Comparison of ENCODE assay signal across 17 mouse cellular contexts in the genomic region with DNA sequence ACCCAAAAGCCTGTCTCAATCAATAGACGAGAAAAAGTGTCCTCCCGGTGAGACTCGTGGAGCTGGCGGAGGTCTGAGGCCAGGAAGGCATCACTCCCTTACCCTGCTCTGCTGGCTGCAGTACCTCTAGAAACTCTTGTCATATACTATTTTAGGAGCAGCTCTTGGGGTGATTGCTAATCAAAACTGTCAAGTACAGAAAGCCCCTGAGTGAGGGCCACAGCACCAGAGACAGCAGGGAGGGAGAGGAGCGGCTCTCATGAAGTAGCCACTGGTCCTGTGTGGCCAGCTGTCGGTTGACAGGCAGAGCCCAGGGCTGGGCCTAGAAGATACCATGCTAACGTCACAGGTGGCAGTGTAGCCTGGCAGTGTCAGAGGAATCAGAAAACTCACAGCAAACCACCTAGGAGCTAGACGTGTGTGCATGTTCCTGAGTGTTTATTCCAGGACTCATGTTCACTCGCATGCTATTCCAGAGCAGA. TPM values are rescaled to one million over a fixed set of nuclear protein-coding genes. Genes with fewer than 3 reads are reported as not detected.
DNase-seq lines count a peak whose midpoint lies in the region; ATAC-seq and TF ChIP-seq lines count a peak whose summit lies in the region.
"Had no signal": no experiment of that assay in that cellular context is flagged by ENCODE, and none has a peak within 500 bp of the region (broad histone marks: within the 10 kb centered on the region; RNA-seq: fewer than 3 reads in every experiment).

No protein-coding gene starts in this region.

- no peak for TF ChIP-seq CTCF in midbrain, postnatal 0 days (IDR thresholded peaks at IDR 0.05)

- H3K4me1 ChIP-seq in forebrain, embryonic 15.5 days, result peaks cover 17% of the 10 kb centered on the region
- H3K4me1 ChIP-seq in forebrain, embryonic 12.5 days, result no peaks in the 10 kb centered on the region
- H3K4me1 ChIP-seq in heart, embryonic 12.5 days (replicated peaks), result peaks cover 41% of the 10 kb centered on the region
- H3K4me1 ChIP-seq in midbrain, postnatal 0 days (ENCODE audit: insufficient read depth, low read length), result no peaks in the 10 kb centered on the region
- H3K4me1 ChIP-seq in midbrain, embryonic 15.5 days, result no peaks in the 10 kb centered on the region
- H3K4me1 ChIP-seq: embryonic facial prominence, embryonic 12.5 days; hindbrain, embryonic 10.5 days; limb, embryonic 12.5 days; midbrain, embryonic 10.5 days had no signal

- 86% methylated on average over 9 of the region's 9 CpGs for WGBS in forebrain, embryonic 15.5 days
- WGBS in forebrain, embryonic 12.5 days, result 86% methylated on average over 9 of the region's 9 CpGs
- 54% methylated on average over 9 of the region's 9 CpGs for WGBS in heart, embryonic 12.5 days
- WGBS in midbrain, postnatal 0 days, result 88% methylated on average over 9 of the region's 9 CpGs
- 90% methylated on average over 9 of the region's 9 CpGs for WGBS in midbrain, embryonic 15.5 days

- ATAC-seq in forebrain, embryonic 15.5 days (replicated peaks), result peak; percentile 26; the same call in 1 of the 2 replicates
- no peak for ATAC-seq in forebrain, embryonic 12.5 days (ENCODE audit: low FRiP score)
- peak; percentile 47 for ATAC-seq in heart, embryonic 12.5 days (ENCODE audit: insufficient number of reproducible peaks, low FRiP score)
- no peak for ATAC-seq in midbrain, postnatal 0 days (ENCODE audit: low FRiP score)
- no peak for ATAC-seq in midbrain, embryonic 15.5 days (replicated peaks)

- DNase-seq in heart, postnatal 36 days, result no peak
- no peak for DNase-seq in midbrain, postnatal 0 days (ENCODE audit: low spot score)
- DNase-seq in layer of hippocampus, adult 9-10 months (ENCODE audit: low spot score), result no peak
- DNase-seq: B cell, adult 2 months; retina, postnatal 1 day; thymus, adult 2 months had no signal

- no peak overlapping the region for H3K9ac ChIP-seq in forebrain, embryonic 15.5 days (replicated peaks)
- no peak overlapping the region for H3K9ac ChIP-seq in forebrain, embryonic 12.5 days
- H3K9ac ChIP-seq in heart, embryonic 12.5 days, result no peak overlapping the region
- no peak overlapping the region for H3K9ac ChIP-seq in midbrain, postnatal 0 days (replicated peaks; ENCODE audit: low read length, poor library complexity, severe bottlenecking)
- no peak overlapping the region for H3K9ac ChIP-seq in midbrain, embryonic 15.5 days
- H3K9ac ChIP-seq: embryonic facial prominence, embryonic 12.5 days; limb, embryonic 12.5 days; liver, embryonic 15.5 days had no signal

- no peak overlapping the region for H3K4me2 ChIP-seq in forebrain, embryonic 15.5 days (replicated peaks)
- no peak overlapping the region for H3K4me2 ChIP-seq in forebrain, embryonic 12.5 days
- peak overlapping the region; percentile 2; the same call in 1 of the 2 replicates for H3K4me2 ChIP-seq in heart, embryonic 12.5 days
- no peak overlapping the region for H3K4me2 ChIP-seq in midbrain, postnatal 0 days (ENCODE audit: low read depth, low read length, poor library complexity, severe bottlenecking)
- no peak overlapping the region for H3K4me2 ChIP-seq in midbrain, embryonic 15.5 days
- H3K4me2 ChIP-seq: embryonic facial prominence, embryonic 12.5 days; limb, embryonic 12.5 days; liver, embryonic 15.5 days had no signal

- H3K9me3 ChIP-seq in forebrain, embryonic 15.5 days, result no peaks in the 10 kb centered on the region
- no peaks in the 10 kb centered on the region for H3K9me3 ChIP-seq in forebrain, embryonic 12.5 days
- peaks cover 10% of the 10 kb centered on the region for H3K9me3 ChIP-seq in heart, embryonic 12.5 days (replicated peaks)
- H3K9me3 ChIP-seq in midbrain, postnatal 0 days (ENCODE audit: low read length), result no peaks in the 10 kb centered on the region
- H3K9me3 ChIP-seq in midbrain, embryonic 15.5 days, result no peaks in the 10 kb centered on the region
- H3K9me3 ChIP-seq: embryonic facial prominence, embryonic 12.5 days; limb, embryonic 12.5 days; liver, embryonic 15.5 days; midbrain, embryonic 10.5 days had no signal

- H3K27me3 ChIP-seq in forebrain, embryonic 15.5 days, result no peaks in the 10 kb centered on the region
- H3K27me3 ChIP-seq in forebrain, embryonic 12.5 days, result no peaks in the 10 kb centered on the region
- no peaks in the 10 kb centered on the region for H3K27me3 ChIP-seq in heart, embryonic 12.5 days (replicated peaks)
- H3K27me3 ChIP-seq in midbrain, postnatal 0 days (ENCODE audit: insufficient read depth, low read length), result no peaks in the 10 kb centered on the region
- H3K27me3 ChIP-seq in midbrain, embryonic 15.5 days (replicated peaks), result no peaks in the 10 kb centered on the region
- H3K27me3 ChIP-seq: embryonic facial prominence, embryonic 12.5 days; limb, embryonic 12.5 days; liver, embryonic 15.5 days had no signal

- H3K27ac ChIP-seq in forebrain, embryonic 15.5 days (replicated peaks), result peak overlapping the region; percentile 75
- H3K27ac ChIP-seq in forebrain, embryonic 12.5 days, result no peak overlapping the region
- peak overlapping the region; percentile 78 for H3K27ac ChIP-seq in heart, embryonic 12.5 days (ENCODE audit: poor library complexity, severe bottlenecking)
- H3K27ac ChIP-seq in midbrain, postnatal 0 days (ENCODE audit: low read depth, low read length), result 0 out of 2 replicates have a peak overlapping the region, but pooled peaks have one; percentile 26
- H3K27ac ChIP-seq in midbrain, embryonic 15.5 days, result no peak overlapping the region
- H3K27ac ChIP-seq: embryonic facial prominence, embryonic 12.5 days; hindbrain, embryonic 10.5 days; kidney, postnatal 0 days; limb, embryonic 12.5 days; liver, embryonic 15.5 days; macrophage; midbrain, embryonic 10.5 days had no signal

- no peak overlapping the region for H3K4me3 ChIP-seq in forebrain, embryonic 15.5 days
- H3K4me3 ChIP-seq in forebrain, embryonic 12.5 days (replicated peaks), result no peak overlapping the region
- no peak overlapping the region for H3K4me3 ChIP-seq in heart, embryonic 12.5 days
- H3K4me3 ChIP-seq in midbrain, postnatal 0 days (ENCODE audit: low read depth, low read length), result no peak overlapping the region
- H3K4me3 ChIP-seq in midbrain, embryonic 15.5 days, result no peak overlapping the region
- H3K4me3 ChIP-seq: embryonic facial prominence, embryonic 12.5 days; hindbrain, embryonic 10.5 days; limb, embryonic 12.5 days; liver, embryonic 15.5 days; midbrain, embryonic 10.5 days had no signal

- peaks cover 39% of the 10 kb centered on the region for H3K36me3 ChIP-seq in forebrain, embryonic 15.5 days
- peaks cover 44% of the 10 kb centered on the region for H3K36me3 ChIP-seq in forebrain, embryonic 12.5 days (replicated peaks)
- H3K36me3 ChIP-seq in heart, embryonic 12.5 days, result peaks cover 40% of the 10 kb centered on the region
- H3K36me3 ChIP-seq in midbrain, postnatal 0 days (ENCODE audit: insufficient read depth, low read length), result peaks cover 20% of the 10 kb centered on the region
- peaks cover 19% of the 10 kb centered on the region; the same call in 1 of the 2 replicates for H3K36me3 ChIP-seq in midbrain, embryonic 15.5 days (replicated peaks)
- H3K36me3 ChIP-seq: liver, embryonic 15.5 days had no signal

- intact Hi-C loops in heart, postnatal 36 days (cut with DNase I), result no loop called here

RNA-seq across cellular contexts. Expression of gene Rheb, which starts 19.1 kb away (rescaled TPM):
- 231 and 243 TPM in 2 replicates for polyA plus RNA-seq in forebrain, embryonic 15.5 days (2015; fragmentation: Nextera tagmentation; extraction: Ambion mirVana)
- 188 and 201 TPM in 2 replicates for polyA plus RNA-seq in forebrain, embryonic 12.5 days (2016; fragmentation: Nextera tagmentation; extraction: Ambion mirVana)
- 260 and 270 TPM in 2 replicates for polyA plus RNA-seq in heart, embryonic 12.5 days (2016; fragmentation: Nextera tagmentation; extraction: Ambion mirVana)
- 10 to 100 TPM; 75.8 to 85.5 TPM for total RNA-seq in heart, postnatal 36 days (2021)
- 96.0 and 102 TPM in 2 replicates for total RNA-seq in midbrain, postnatal 0 days (2014; rRNA removed)
- 287 and 291 TPM in 2 replicates for polyA plus RNA-seq in midbrain, postnatal 0 days (2015; fragmentation: Nextera tagmentation; extraction: Ambion mirVana)
- polyA plus RNA-seq in midbrain, embryonic 15.5 days (2015; fragmentation: Nextera tagmentation; extraction: Ambion mirVana), result 209 and 228 TPM in 2 replicates

Comparison
In these comparisons a context has a peak if more than half of its experiments do, and no peak if none do; other contexts are left out.
1. ATAC-seq: peak in forebrain, embryonic 15.5 days (single experiment) and heart, embryonic 12.5 days (single experiment); none in forebrain, embryonic 12.5 days (single experiment), midbrain, postnatal 0 days (single experiment) and midbrain, embryonic 15.5 days (single experiment).
2. H3K27ac ChIP-seq: peak in forebrain, embryonic 15.5 days (single experiment), heart, embryonic 12.5 days (single experiment) and midbrain, postnatal 0 days (single experiment); none in forebrain, embryonic 12.5 days (single experiment) and midbrain, embryonic 15.5 days (single experiment).